Mouse (Mus musculus) G1E (cell line): Measurements from ENCODE around the gene Fscn1.

Experiments used
- CTCF ChIP-seq: IDR thresholded peaks from 2 replicates; pipeline ENCODE4 v1.5.1; 2012; ENCODE audit warnings: low read depth, low read length, inconsistent platforms, mixed read lengths
- GATA1 ChIP-seq: IDR thresholded peaks from 2 replicates; pipeline ENCODE4 v1.6.1; 2012; ENCODE audit warnings: borderline replicate concordance, low read length, inconsistent platforms, mixed read lengths
- TAL1 ChIP-seq: conservative IDR thresholded peaks from 2 replicates; pipeline ENCODE4 v1.6.1; 2012; ENCODE audit warnings: low read depth, low read length, inconsistent platforms, mixed read lengths

DNA sequence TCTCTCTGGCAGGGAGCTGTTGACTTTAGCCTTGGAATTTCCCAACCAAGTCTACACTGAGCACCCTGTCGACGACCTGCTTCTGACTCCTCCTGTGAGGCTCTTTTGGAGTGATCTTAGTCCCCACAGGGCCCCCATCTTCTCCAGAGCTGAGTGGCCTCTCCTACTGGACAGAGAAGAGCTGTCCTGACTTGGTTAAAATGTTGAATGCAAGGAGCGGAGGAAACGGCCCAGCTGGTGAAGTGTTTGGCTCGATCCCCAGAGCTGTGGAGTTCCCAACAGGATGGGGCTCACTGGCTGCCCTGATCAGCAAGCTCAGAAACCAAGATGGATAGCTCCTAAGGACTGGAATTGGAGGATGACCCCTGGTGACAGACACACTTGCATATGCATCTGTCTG is 16.4 kb downstream of the Fscn1 start:
- TF ChIP-seq CTCF: no peak
- TF ChIP-seq GATA1: no peak
- TF ChIP-seq TAL1: no peak
